Mouse (Mus musculus): Measurements from ENCODE around the gene Olfr1306.

Gene Olfr1306

GRCm38 (mm10) chr2:111916171-111916570, at the start of gene Olfr1306:
Olfr1306 (minus strand) TSS chr2:111916271.
- no peak for DNase-seq (ENCODE audit: low spot score)

- DNase-seq (ENCODE audit: low spot score) = no peak
Measured at GRCm38 (mm10) chr2:111964844-111965243, 48.8 kb upstream of the Olfr1306 start, which contains the start of gene Olfr1308. Olfr1308 (minus strand) TSS chr2:111964944.

GRCm38 (mm10) chr2:111949340-111949739, 33.3 kb upstream of the Olfr1306 start, which contains the start of gene Olfr1307:
Olfr1307 (minus strand) TSS chr2:111949440.
- no peak for DNase-seq (ENCODE audit: low spot score)

GRCm38 (mm10) chr2:111877049-111877448, 39.0 kb downstream of the Olfr1306 start, which contains the start of gene Olfr1305:
Olfr1305 (minus strand) TSS chr2:111877149.
- no peak for DNase-seq (ENCODE audit: low spot score)

Data from testis, postnatal 10 days (tissue).